Mouse (Mus musculus) CH12.LX (cell line): Measurements from ENCODE around the gene Igfbp1. TPM values are rescaled to one million over a fixed set of nuclear protein-coding genes. Genes with fewer than 3 reads are reported as not detected.

Experiments used
- DNase-seq: peaks from one replicate; pipeline ENCODE4 v3.0.0-alpha.2; 2013; ENCODE audit errors: extremely low read depth
- H3K27ac ChIP-seq: 2 replicates; pipeline ENCODE4 v1.5.1; 2012; ENCODE audit warnings: low read depth, mild to moderate bottlenecking, control low read depth, moderate library complexity; ENCODE audit not compliant: insufficient read depth
- H3K27me3 ChIP-seq: replicated peaks from 2 replicates; pipeline ENCODE3; 2012; ENCODE audit warnings: inconsistent platforms
- H3K36me3 ChIP-seq, 2 experiments: replicated peaks in 1 of 2; 2 replicates each; pipeline versions ENCODE3 to v1.6.1; 2012; ENCODE audit warnings: inconsistent platforms in 1 of 2, low read length in 1 of 2, mild to moderate bottlenecking in 1 of 2, mixed read lengths in 1 of 2, moderate library complexity in 1 of 2; ENCODE audit not compliant: control insufficient read depth in 1 of 2, insufficient read depth in 1 of 2
- H3K4me1 ChIP-seq, 2 experiments: 2 replicates each; pipeline ENCODE4 v1.6.1; 2012; ENCODE audit warnings: inconsistent platforms in 1 of 2, moderate library complexity in 1 of 2; ENCODE audit not compliant: insufficient read depth in 2 of 2, control insufficient read depth in 1 of 2
- H3K4me2 ChIP-seq: 2 replicates; pipeline ENCODE4 v1.6.1; 2012; ENCODE audit warnings: low read depth, mild to moderate bottlenecking, control low read depth; ENCODE audit not compliant: poor library complexity, insufficient read depth, severe bottlenecking
- H3K4me3 ChIP-seq, 3 experiments: fragments of 150-350 bp in 1 of 3; sonication (generic) in 1 of 3; replicated peaks in 1 of 3; 2 replicates each; pipeline versions ENCODE3 to v1.5.1; 2011 to 2012; ENCODE audit warnings: low read depth in 2 of 3, low read length in 2 of 3, mild to moderate bottlenecking in 2 of 3, moderate library complexity in 2 of 3, control low read depth in 1 of 3, improper control_type of control experiment in 1 of 3, inconsistent platforms in 1 of 3, mixed read lengths in 1 of 3; ENCODE audit not compliant: poor library complexity in 1 of 3
- H3K79me2 ChIP-seq: replicated peaks from 2 replicates; pipeline ENCODE4 v1.6.1; 2012; ENCODE audit warnings: mild to moderate bottlenecking, moderate library complexity; ENCODE audit not compliant: control insufficient read depth, poor library complexity, insufficient read depth, severe bottlenecking; ENCODE audit errors: extremely low read depth
- H3K9ac ChIP-seq: 2 replicates; pipeline ENCODE4 v1.6.1; 2012; ENCODE audit warnings: low read depth, mild to moderate bottlenecking, control low read depth, moderate library complexity; ENCODE audit not compliant: insufficient read depth
- H3K9me3 ChIP-seq: replicated peaks from 2 replicates; pipeline ENCODE3; 2012; ENCODE audit warnings: low read length, inconsistent platforms, mixed read lengths
- BHLHE40 ChIP-seq: IDR thresholded peaks from 2 replicates; pipeline ENCODE4 v1.6.1; 2011; ENCODE audit warnings: mild to moderate bottlenecking, low read depth, low read length, improper control_type of control experiment
- ELF1 ChIP-seq: IDR thresholded peaks from 2 replicates; pipeline ENCODE4 v1.6.1; 2014; ENCODE audit warnings: low read depth, mild to moderate bottlenecking, inconsistent platforms, low read length, improper control_type of control experiment
- GABPA ChIP-seq: IDR thresholded peaks from 2 replicates; pipeline ENCODE4 v1.6.1; 2012; ENCODE audit warnings: low read depth, low read length, improper control_type of control experiment, inconsistent platforms; ENCODE audit not compliant: insufficient replicate concordance
- MEF2A ChIP-seq: IDR thresholded peaks from 2 replicates; pipeline ENCODE4 v1.6.1; 2014; ENCODE audit warnings: low read depth, mild to moderate bottlenecking, inconsistent platforms, low read length, improper control_type of control experiment, borderline replicate concordance
- MXI1 ChIP-seq: IDR thresholded peaks from 2 replicates; pipeline ENCODE4 v1.6.1; 2011; ENCODE audit warnings: mild to moderate bottlenecking, low read depth, low read length, improper control_type of control experiment
- NELFE ChIP-seq: IDR thresholded peaks from 2 replicates; pipeline ENCODE4 v1.6.1; 2011; ENCODE audit warnings: low read depth, low read length, improper control_type of control experiment
- PAX5 ChIP-seq: IDR thresholded peaks from 2 replicates; pipeline ENCODE4 v1.6.1; 2012; ENCODE audit warnings: low read length, inconsistent platforms, mixed read lengths
- UBTF ChIP-seq: IDR thresholded peaks from 2 replicates; pipeline ENCODE4 v1.6.1; 2012; ENCODE audit warnings: low read depth, mild to moderate bottlenecking, inconsistent platforms, low read length, improper control_type of control experiment, moderate library complexity
- USF2 ChIP-seq: conservative IDR thresholded peaks from 2 replicates; pipeline ENCODE4 v1.6.1; 2011; ENCODE audit warnings: low read depth, low read length, improper control_type of control experiment
- ZC3H11A ChIP-seq: IDR thresholded peaks from 2 replicates; pipeline ENCODE4 v1.6.1; 2012; ENCODE audit warnings: low read depth, mild to moderate bottlenecking, inconsistent platforms, low read length, improper control_type of control experiment
- ZMIZ1 ChIP-seq: IDR thresholded peaks from 2 replicates; pipeline ENCODE4 v1.6.1; 2012; ENCODE audit warnings: low read depth, mild to moderate bottlenecking, inconsistent platforms, low read length, improper control_type of control experiment
- dilution Hi-C: fragments of 300-500 bp; cut with MboI; formaldehyde crosslinking; loops from 2 replicates; pipeline ENCODE4 v1.14.3; 2020; ENCODE audit warnings: low sequenced_read_pairs; ENCODE audit not compliant: extremely low pct_unique_long_range_greater_than_20kb, extremely low pct_ligation_motif_present
- in situ Hi-C: fragments of 300-500 bp; cut with MboI; formaldehyde crosslinking; loops from 3 replicates; pipeline ENCODE4 v1.14.3; 2019; ENCODE audit warnings: low sequenced_read_pairs, low pct_ligation_motif_present, low pct_unique_long_range_greater_than_20kb, mixed read lengths
- polyA plus RNA-seq: library from polyadenylated mRNA; unstranded; fragments of >175 nt; gene quantifications from 2 replicates; pipeline ENCODE4 v1.2.1, GENCODE M21; 2012; ENCODE audit warnings: low read depth; ENCODE audit not compliant: insufficient read length
- total RNA-seq, 2 experiments: library from RNA; depleted of rRNA; stranded (reverse); fragments of 300-350 nt in 1 of 2; fragments of >200 nt in 1 of 2; gene quantifications; 2 replicates each; pipeline ENCODE4 v1.2.3; 2012 to 2014

Gene Igfbp1
- total and polyA plus RNA-seq, 3 experiments, result not detected

DNA sequence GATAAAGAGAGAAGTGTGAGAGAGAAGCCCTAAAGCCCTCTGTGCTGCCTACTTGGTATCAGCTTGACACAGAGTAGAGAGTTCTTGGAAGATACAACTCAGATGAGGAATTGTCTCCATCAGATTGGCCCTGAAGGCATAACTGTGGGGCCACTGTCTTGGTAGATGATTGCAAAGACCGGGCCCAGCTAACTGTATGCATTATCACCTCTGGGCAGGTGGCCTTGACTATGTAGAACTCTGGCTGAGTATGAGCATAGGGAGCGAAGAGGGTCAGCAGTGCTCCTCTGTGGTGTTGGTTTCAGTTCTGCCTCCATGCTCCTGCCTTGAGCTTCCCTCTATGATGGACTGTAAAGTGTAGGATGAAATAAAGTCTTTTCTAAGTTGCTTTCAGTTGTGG, 52.8 kb downstream of the Igfbp1 start:
- Histone ChIP-seq H3K9ac (no peak overlapping the region), H3K36me3 (no peaks in the 10 kb centered on the region), H3K27ac (no peak overlapping the region)
- dilution Hi-C loops, result no loop called here
- no peak for DNase-seq
- TF ChIP-seq ELF1 (no peak), ZMIZ1 (no peak), PAX5 (no peak), MEF2A (no peak), UBTF (no peak), ZC3H11A (no peak), USF2 (no peak), BHLHE40 (no peak)
- TF ChIP-seq, all 38 proteins: peak for 0
- peaks cover 7% of the 10 kb centered on the region for H3K27me3 ChIP-seq
- no peaks in the 10 kb centered on the region for H3K4me1 ChIP-seq
- no peak overlapping the region for H3K4me3 ChIP-seq
- in situ Hi-C loops, result no loop called here
- H3K9me3 ChIP-seq, result peaks cover 22% of the 10 kb centered on the region
- no peak overlapping the region for H3K4me2 ChIP-seq
- H3K79me2 ChIP-seq, result no peaks in the 10 kb centered on the region

DNA sequence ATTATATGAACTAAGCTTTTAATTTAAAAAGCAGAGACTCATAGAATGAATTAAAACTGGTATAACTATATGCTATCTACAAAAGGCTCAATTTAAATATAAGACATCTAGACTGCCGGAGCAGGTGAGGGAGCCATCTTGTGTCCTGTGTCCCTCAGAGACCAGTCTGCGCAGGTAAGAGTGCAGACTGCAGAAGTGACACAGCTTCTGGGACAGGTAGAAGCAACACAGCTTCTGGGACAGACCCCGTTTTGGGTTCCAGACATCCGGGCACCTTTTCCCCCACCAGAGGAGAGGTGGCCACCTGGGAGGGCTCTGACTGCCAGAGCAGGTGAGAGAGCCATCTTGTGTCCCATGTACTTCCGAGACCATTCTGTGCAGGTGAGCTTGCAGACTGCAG, 53.3 kb downstream of the Igfbp1 start:
- Histone ChIP-seq H3K27ac (no peak overlapping the region), H3K9me3 (peaks cover 21% of the 10 kb centered on the region), H3K4me3 (no peak overlapping the region), H3K27me3 (peaks cover 7% of the 10 kb centered on the region), H3K79me2 (no peaks in the 10 kb centered on the region), H3K36me3 (no peaks in the 10 kb centered on the region), H3K4me2 (no peak overlapping the region), H3K9ac (no peak overlapping the region), H3K4me1 (no peaks in the 10 kb centered on the region)
- dilution Hi-C loops (no loop called here), in situ Hi-C loops (no loop called here)
- TF ChIP-seq NELFE (no peak), MXI1 (no peak), GABPA (no peak), ZC3H11A (no peak), ELF1 (no peak)
- no peak for DNase-seq

Other genes starting within 250 kb of the Igfbp1 start
- gene Adcy1, start 134.3 kb upstream of the Igfbp1 start, total RNA-seq (2012; rRNA removed), result 0.25 and 0.38 TPM in 2 replicates
- gene Adcy1, start 134.3 kb upstream of the Igfbp1 start, total RNA-seq (2014; rRNA removed), result 0.03 and 0.04 TPM in 2 replicates
- gene Adcy1, start 134.3 kb upstream of the Igfbp1 start, polyA plus RNA-seq, result not detected in 2 replicates
- not detected in 2 replicates for gene Gm11985, start 9.2 kb upstream of the Igfbp1 start, total RNA-seq (2012; rRNA removed)
- gene Gm11985, start 9.2 kb upstream of the Igfbp1 start, total RNA-seq (2014; rRNA removed), result not detected in 2 replicates
- gene Gm11985, start 9.2 kb upstream of the Igfbp1 start, polyA plus RNA-seq, result not detected in 2 replicates
- gene Igfbp3, start 16.1 kb downstream of the Igfbp1 start, total RNA-seq (2012; rRNA removed), result not detected in 2 replicates
- not detected in 2 replicates for gene Igfbp3, start 16.1 kb downstream of the Igfbp1 start, total RNA-seq (2014; rRNA removed)
- gene Igfbp3, start 16.1 kb downstream of the Igfbp1 start, polyA plus RNA-seq, result not detected in 2 replicates